Mouse (Mus musculus): ENCODE measurements around the gene Adamts15.

DNA sequence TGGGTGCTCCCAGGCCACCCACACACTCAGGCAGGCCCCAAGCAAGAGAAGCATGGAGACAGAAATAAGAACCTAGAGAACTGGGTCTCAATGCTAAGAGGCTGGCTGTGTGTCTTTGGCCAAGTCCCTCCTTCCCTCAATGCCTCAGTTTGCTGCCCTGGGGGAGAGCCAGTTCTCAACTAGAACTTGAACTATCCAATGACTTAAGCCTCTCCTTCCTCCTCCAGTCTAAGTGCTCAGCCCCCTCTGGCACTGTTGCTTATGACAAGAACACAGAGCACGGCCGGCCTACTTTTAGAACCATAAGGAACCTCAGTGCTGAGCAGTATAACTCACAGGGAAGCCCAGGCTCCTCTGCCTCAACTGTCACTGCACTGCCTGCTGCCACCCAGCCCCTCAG lies 8.0 kb downstream of the Adamts15 start:
- no peak for TF ChIP-seq CHD2 (IDR thresholded peaks at IDR 0.05; ENCODE audit: low read depth, low read length)
- no peak for TF ChIP-seq ZC3H11A (IDR thresholded peaks at IDR 0.05; ENCODE audit: borderline replicate concordance, low read depth, low read length)

Measured in ES-E14 (cell line).